Mouse (Mus musculus): ENCODE results near the gene Ankrd49. TPM values are rescaled to one million over a fixed set of nuclear protein-coding genes. Genes with fewer than 3 reads are reported as not detected.

Gene Ankrd49
- polyA plus RNA-seq (2012; rRNA removed): 5.2 and 9.5 TPM in 2 replicates

DNA sequence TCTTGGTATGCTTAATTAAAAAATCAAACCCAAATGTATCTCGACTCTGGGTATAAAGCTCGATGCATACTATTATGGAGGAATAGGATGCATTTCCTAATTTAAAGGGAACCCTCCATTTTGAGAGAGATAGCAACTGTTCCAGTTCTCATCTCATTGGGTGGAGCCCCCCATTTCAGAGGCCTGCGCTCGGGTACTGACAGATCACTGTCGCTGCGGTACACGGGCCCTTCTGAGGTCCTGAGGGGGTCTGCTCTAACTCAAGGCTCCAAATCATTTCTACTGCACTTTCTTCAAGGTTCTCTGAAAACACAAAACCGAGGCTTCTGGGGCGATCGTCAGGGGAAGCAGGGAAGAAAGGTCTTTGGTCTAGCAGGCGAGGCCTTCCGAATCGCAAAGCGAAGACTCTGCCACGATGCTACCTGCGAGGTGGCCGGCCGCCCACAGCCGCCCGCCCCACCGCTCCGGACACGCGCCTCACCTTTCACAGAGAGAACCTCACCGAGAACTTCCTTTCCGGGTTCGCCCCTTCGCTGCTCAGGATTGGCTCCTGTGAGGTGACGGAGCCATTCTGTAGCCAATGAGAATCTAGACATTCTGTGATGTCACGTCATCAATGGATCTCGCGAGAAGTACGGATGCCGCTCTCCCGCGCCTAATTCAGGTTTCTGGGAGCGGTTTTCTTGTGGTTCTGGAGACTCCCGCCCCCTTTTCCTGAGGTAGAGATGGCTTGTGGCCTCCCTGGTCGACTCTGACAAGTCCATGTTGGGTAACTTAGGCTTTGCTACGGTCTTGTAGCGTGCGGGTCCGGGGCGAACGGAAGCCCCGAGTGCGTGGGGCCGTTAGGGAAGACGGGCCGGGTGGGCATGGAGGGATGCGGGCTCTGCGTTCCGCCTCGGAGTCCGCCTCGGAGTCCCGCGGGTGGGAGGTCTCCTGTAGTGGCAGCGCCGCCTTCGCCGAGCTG lies at the start of gene Ankrd49, which contains the start of gene Mre11a:
Ankrd49 (minus strand) TSS at position 818 of the 964 bp plus-strand sequence.
Mre11a (plus strand) TSS at position 616 of the 964 bp plus-strand sequence.
- peak; percentile 89 for DNase-seq (ENCODE audit: low read depth, low spot score)
- whole genome bisulfite sequencing: under 1% methylated on average over 62 of the region's 62 CpGs

DNA sequence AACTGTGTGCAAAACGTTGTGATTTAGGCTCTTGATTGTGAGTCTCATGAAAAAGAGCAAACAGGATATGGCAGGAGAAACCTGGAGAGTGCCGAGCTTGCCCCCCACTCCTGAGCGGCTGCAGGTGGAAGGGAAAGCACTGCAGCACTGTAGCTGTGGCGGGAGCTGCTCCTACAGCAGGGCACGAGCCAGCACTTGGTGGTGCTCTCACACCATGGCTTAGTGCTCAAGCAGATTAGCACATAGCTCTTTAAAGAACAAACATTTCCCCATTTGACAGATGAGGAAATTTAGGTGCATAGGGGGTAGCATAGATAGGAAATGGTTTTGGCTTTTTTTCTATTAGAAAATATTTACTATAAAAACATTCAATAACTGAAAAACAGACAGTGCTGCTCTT lies 47.4 kb upstream of the Ankrd49 start:
- WGBS: 85% methylated on average over 5 of the region's 5 CpGs
- no peak for DNase-seq (ENCODE audit: low read depth, low spot score)

DNA sequence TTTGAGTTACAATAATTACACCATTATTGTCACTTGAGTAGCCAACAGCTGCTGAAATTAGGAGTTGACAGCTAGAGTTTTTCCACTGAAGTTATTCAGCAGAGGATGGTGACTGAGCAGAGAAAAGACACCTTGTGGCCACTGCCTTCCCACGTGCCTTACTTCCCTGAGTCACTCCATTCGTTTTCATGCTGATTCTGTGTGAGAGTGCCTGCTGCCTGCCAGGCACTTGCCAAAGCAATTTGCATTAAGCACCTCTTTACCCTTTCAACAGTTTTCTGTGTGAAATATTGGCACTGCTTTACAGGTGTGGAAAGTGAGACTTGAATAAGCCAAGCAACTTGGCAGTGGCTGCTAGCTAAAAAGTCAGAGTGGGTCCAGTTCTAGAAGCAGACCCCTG lies 43.2 kb upstream of the Ankrd49 start:
- WGBS: 76% methylated on average over 2 of the region's 2 CpGs
- DNase-seq (ENCODE audit: low read depth, low spot score): no peak

- no peak for DNase-seq (ENCODE audit: low read depth, low spot score)
- 91% methylated on average over 5 of the region's 5 CpGs for WGBS
Observed at GRCm38 (mm10) chr9:14824840-14825239, 40.2 kb upstream of the Ankrd49 start.

- DNase-seq (ENCODE audit: low read depth, low spot score): no peak
Observed at GRCm38 (mm10) chr9:14821396-14821795, 36.7 kb upstream of the Ankrd49 start.

DNA sequence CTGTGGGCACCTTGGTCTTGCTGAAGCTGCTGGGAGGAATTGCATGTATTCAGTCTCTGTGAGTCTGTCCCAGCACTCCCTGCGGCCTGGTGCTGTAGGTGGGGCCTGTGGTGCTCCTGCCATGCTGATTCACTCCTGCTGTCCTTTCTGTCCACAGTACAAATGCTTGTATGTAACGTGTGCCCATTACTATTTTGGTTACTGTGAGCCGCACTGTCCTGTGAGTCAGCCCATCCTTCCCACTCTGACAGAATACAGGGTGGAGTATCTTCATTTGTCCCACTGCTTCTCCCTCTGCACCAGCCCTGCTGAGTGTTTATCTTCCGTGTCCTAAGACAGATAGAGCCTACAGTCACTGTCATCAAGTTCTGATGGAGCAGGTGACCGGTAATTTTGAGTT lies 25.5 kb upstream of the Ankrd49 start:
- 92% methylated on average over 5 of the region's 5 CpGs for WGBS
- DNase-seq (ENCODE audit: low read depth, low spot score): no peak

- DNase-seq (ENCODE audit: low read depth, low spot score): peak; percentile 6
- 75% methylated on average over 1 of the region's 1 CpGs for WGBS
Observed at GRCm38 (mm10) chr9:14806786-14807185, 22.1 kb upstream of the Ankrd49 start.

DNA sequence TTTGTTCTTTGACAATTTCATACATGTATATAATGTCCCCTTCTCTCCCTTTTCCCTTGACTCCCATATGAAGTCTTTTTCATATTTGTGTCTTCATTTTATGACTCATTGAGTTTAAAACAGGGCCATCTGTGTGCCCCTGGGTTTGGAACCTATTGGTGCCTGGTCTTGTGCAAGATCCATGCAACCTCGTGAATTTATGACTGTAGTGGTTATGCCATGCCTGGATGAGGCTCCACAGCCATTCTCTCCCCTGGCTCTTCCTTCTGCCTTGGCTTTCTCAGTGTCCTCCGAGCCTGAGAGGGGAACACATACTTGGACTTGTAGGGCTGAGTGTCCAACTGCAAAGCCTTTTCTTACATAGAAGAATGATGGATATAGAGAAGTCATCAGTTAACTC lies 21.1 kb upstream of the Ankrd49 start:
- 76% methylated on average over 2 of the region's 2 CpGs for WGBS
- DNase-seq (ENCODE audit: low read depth, low spot score): no peak

- 85% methylated on average over 6 of the region's 6 CpGs for whole genome bisulfite sequencing
Observed at GRCm38 (mm10) chr9:14787356-14787755, 2.7 kb upstream of the Ankrd49 start.

GRCm38 (mm10) chr9:14778341-14778740 lies 6.3 kb downstream of the Ankrd49 start:
- no peak for DNase-seq (ENCODE audit: low read depth, low spot score)
- 24% methylated on average over 13 of the region's 13 CpGs for WGBS

More at GRCm38 (mm10) chr9:14787356-14787755, 2.7 kb upstream of the Ankrd49 start:
- DNase-seq (ENCODE audit: low read depth, low spot score): no peak

DNA sequence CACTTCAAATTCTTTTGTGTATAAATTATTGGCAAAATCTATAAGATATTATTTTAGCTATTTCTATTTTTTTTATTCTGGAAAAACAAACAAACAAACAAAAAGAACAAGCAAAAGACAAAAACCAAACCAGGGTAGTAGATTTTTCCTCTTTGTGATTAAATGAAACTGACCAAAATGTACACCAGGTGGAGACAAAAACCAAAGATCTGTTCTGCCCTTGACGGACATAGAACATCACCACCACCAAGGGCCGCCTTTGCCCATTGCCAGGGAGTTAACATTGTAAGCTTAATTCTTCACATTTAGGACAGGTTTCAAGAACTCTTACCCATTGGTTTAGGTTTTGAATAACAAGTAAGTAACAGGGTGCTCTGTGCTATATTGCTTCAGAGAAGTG lies 10.8 kb downstream of the Ankrd49 start:
- DNase-seq (ENCODE audit: low read depth, low spot score): no peak
- 31% methylated on average over 2 of the region's 2 CpGs for WGBS

- 81% methylated on average over 2 of the region's 2 CpGs for WGBS
- no peak for DNase-seq (ENCODE audit: low read depth, low spot score)
Observed at GRCm38 (mm10) chr9:14772074-14772473, 12.6 kb downstream of the Ankrd49 start.

- 42% methylated on average over 23 of the region's 23 CpGs for WGBS
- DNase-seq (ENCODE audit: low read depth, low spot score): no peak
Observed at GRCm38 (mm10) chr9:14770803-14771471, 13.7 kb downstream of the Ankrd49 start, which contains the start of gene 1700012B09Rik. Gene 1700012B09Rik (minus strand): TSS chr9:14771030.

- no peak for DNase-seq (ENCODE audit: low read depth, low spot score)
Observed at GRCm38 (mm10) chr9:14769811-14770210, 14.8 kb downstream of the Ankrd49 start.

GRCm38 (mm10) chr9:14764765-14765164 lies 19.9 kb downstream of the Ankrd49 start:
- DNase-seq (ENCODE audit: low read depth, low spot score): no peak
- WGBS: 21% methylated on average over 7 of the region's 7 CpGs

More at GRCm38 (mm10) chr9:14769811-14770210, 14.8 kb downstream of the Ankrd49 start:
- 53% methylated on average over 6 of the region's 6 CpGs for WGBS

DNA sequence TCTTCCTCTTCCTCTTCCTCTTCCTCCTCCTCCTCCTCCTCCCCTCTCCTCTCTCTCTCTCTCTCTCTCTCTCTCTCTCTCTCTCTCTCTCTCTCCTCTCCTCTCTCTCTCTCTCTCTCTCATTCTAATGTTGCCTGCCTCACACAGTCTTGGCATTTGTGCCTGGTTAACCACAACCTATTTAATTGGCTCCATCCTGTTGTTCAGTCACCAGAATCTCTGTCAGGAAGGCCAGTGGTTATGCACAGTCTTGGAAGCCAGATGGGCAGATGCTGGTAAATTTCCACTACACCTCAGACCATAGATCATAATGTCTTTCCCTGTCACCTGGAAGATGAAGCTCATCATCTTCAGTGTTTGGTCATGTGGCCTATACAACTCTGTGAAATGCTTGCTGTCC lies 25.4 kb downstream of the Ankrd49 start:
- DNase-seq (ENCODE audit: low read depth, low spot score): no peak

GRCm38 (mm10) chr9:14758590-14758989 lies 26.1 kb downstream of the Ankrd49 start:
- no peak for DNase-seq (ENCODE audit: low read depth, low spot score)
- 50% methylated on average over 7 of the region's 7 CpGs for WGBS

DNA sequence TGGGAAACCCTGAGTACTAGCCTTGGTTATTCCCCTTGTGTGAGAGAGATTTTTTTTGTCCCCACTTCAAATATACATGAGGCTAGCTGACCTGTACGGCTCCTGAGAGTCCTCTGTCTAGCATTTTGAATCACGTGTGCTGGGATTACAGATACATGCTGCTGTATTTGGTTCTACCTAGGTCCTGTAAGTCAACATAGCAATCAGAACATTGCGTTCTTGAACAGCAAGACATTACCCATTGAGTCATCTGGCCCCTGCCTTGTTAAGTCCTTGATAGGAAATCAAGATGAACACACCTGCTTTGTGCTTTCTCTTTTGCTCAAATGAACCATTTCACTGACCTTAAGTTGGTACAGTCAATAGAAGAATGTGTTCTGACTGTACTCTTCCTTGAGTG lies 30.2 kb downstream of the Ankrd49 start:
- no peak for DNase-seq (ENCODE audit: low read depth, low spot score)
- 55% methylated on average over 3 of the region's 3 CpGs for WGBS

- no peak for DNase-seq (ENCODE audit: low read depth, low spot score)
Observed at GRCm38 (mm10) chr9:14753947-14754346, 30.7 kb downstream of the Ankrd49 start.

GRCm38 (mm10) chr9:14752001-14752522 lies 32.6 kb downstream of the Ankrd49 start, which contains the start of gene Fut4:
Gene Fut4 (minus strand): TSS chr9:14752393.
- WGBS: under 1% methylated on average over 28 of the region's 28 CpGs
- DNase-seq (ENCODE audit: low read depth, low spot score): no peak
